Mouse (Mus musculus) C2C12 (cell line): ENCODE measurements around the gene Itgb5.

Experiments
- CTCF ChIP-seq: IDR thresholded peaks from one replicate; pipeline ENCODE4 v1.5.1; 2011; ENCODE audit not compliant: control insufficient read depth, insufficient read depth, insufficient read length
- MAX ChIP-seq: IDR thresholded peaks from one replicate; pipeline ENCODE4 v1.6.1; 2011; ENCODE audit warnings: mild to moderate bottlenecking, control low read depth
- MYOG ChIP-seq: IDR thresholded peaks from one replicate; pipeline ENCODE4 v1.6.1; 2011; ENCODE audit not compliant: control insufficient read depth, insufficient read length; ENCODE audit errors: extremely low read depth
- USF1 ChIP-seq: IDR thresholded peaks from one replicate; pipeline ENCODE4 v1.6.1; 2011; ENCODE audit warnings: low read depth, mild to moderate bottlenecking, control low read depth, moderate library complexity

DNA sequence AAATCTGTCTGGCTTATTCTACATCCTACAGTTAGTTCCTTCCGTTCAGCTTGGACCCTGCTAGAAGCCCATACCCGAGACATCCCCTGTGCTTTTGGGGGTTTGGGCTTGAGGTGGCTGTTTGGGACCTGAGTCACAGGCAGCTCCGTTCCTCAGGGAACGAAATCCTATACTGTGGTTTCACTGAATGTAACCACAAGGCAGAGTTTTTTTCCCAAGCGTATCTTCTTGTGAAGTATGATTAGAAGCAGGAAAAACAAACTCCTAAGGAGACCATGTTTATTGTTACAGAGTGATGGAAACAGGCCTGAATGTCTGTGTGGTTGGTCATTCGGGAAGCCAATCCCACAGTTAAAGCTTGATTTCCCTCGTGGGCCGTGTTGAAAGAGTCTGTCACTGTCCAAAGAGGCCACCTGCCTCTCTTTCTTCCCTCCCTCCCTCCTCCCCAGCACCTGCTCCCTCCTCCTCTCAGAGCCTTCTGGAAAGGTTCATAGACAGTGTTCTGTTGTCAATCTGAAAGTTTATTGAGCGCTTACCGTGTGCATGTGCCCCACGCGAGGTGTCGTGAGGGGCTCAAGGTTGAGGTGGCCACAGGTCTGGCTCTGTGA is 59.6 kb downstream of the Itgb5 start:
- TF ChIP-seq CTCF (no peak), MAX (peak; percentile 57), USF1 (no peak), MYOG (no peak)
